Mouse (Mus musculus): ENCODE data around the gene Tmed11.
"Not testable (repeated sequence)": the region's sequence is repeated elsewhere in the genome, so short reads cannot be mapped to it uniquely, and the experiment has no call there.

GRCm38 (mm10) chr5:108751258-108751657 is 43.9 kb downstream of the Tmed11 start:
- not testable (repeated sequence) for TF ChIP-seq CTCF (conservative IDR thresholded peaks at IDR 0.05; ENCODE audit: low read length); NANOG (IDR thresholded peaks at IDR 0.05; ENCODE audit: borderline replicate concordance, low read length)
